ENCODE assay signal across 18 mouse cellular contexts in genomic region chr1:23402401-23402800, GRCm38 (mm10).
"Had no signal": no experiment of that assay in that cellular context is flagged by ENCODE, and none has a peak within 500 bp of the region (broad histone marks: within the 10 kb centered on the region; RNA-seq: fewer than 3 reads in every experiment).

No protein-coding gene starts in this region.

- ATAC-seq: intestine, postnatal 0 days; midbrain, embryonic 16.5 days had no signal

- H3K4me3 ChIP-seq: kidney, embryonic 15.5 days; limb, embryonic 12.5 days; limb, embryonic 15.5 days; midbrain, embryonic 12.5 days; myocyte; neural tube, embryonic 13.5 days had no signal

- H3K4me2 ChIP-seq: kidney, embryonic 15.5 days; limb, embryonic 12.5 days; limb, embryonic 15.5 days; midbrain, embryonic 12.5 days; neural tube, embryonic 13.5 days had no signal

- H3K27ac ChIP-seq: kidney, embryonic 15.5 days; limb, embryonic 12.5 days; limb, embryonic 15.5 days; midbrain, embryonic 12.5 days; neural tube, embryonic 13.5 days; stomach, postnatal 0 days had no signal

- H3K27me3 ChIP-seq: kidney, embryonic 15.5 days; limb, embryonic 12.5 days; limb, embryonic 15.5 days; midbrain, embryonic 12.5 days; neural tube, embryonic 13.5 days had no signal

- H3K36me3 ChIP-seq: kidney, embryonic 15.5 days; limb, embryonic 12.5 days; limb, embryonic 15.5 days; midbrain, embryonic 12.5 days; neural tube, embryonic 13.5 days had no signal

- DNase-seq: kidney, adult 8-10 months; kidney, postnatal 10 days; kidney, postnatal 36 days; left cerebral cortex, postnatal 4 days; lung, adult 2 months; lung, postnatal 14 days; lung, postnatal 4 days; thymus, adult 2 months; thymus, postnatal 14 days had no signal

- H3K9me3 ChIP-seq: kidney, embryonic 15.5 days; limb, embryonic 12.5 days; limb, embryonic 15.5 days; midbrain, embryonic 12.5 days; neural tube, embryonic 13.5 days had no signal

- H3K9ac ChIP-seq: kidney, embryonic 15.5 days; limb, embryonic 12.5 days; limb, embryonic 15.5 days; midbrain, embryonic 12.5 days; neural tube, embryonic 13.5 days had no signal

- H3K4me1 ChIP-seq: kidney, embryonic 15.5 days; limb, embryonic 12.5 days; limb, embryonic 15.5 days; midbrain, embryonic 12.5 days; neural tube, embryonic 13.5 days had no signal
